Mouse (Mus musculus) cerebellum, postnatal 10 days (tissue): Measurements from ENCODE around the gene Wipi1.
A peak's percentile ranks its signal among the peaks of the same experiment; 100 is the strongest.
"Not testable (repeated sequence)": the region's sequence is repeated elsewhere in the genome, so short reads cannot be mapped to it uniquely, and the experiment has no call there.

Experiments used
- DNase-seq, 2 experiments: peaks; one replicate each; pipeline ENCODE4 v3.0.0; 2021; ENCODE audit warnings: mixed read lengths in 2 of 2

Gene Wipi1

DNA sequence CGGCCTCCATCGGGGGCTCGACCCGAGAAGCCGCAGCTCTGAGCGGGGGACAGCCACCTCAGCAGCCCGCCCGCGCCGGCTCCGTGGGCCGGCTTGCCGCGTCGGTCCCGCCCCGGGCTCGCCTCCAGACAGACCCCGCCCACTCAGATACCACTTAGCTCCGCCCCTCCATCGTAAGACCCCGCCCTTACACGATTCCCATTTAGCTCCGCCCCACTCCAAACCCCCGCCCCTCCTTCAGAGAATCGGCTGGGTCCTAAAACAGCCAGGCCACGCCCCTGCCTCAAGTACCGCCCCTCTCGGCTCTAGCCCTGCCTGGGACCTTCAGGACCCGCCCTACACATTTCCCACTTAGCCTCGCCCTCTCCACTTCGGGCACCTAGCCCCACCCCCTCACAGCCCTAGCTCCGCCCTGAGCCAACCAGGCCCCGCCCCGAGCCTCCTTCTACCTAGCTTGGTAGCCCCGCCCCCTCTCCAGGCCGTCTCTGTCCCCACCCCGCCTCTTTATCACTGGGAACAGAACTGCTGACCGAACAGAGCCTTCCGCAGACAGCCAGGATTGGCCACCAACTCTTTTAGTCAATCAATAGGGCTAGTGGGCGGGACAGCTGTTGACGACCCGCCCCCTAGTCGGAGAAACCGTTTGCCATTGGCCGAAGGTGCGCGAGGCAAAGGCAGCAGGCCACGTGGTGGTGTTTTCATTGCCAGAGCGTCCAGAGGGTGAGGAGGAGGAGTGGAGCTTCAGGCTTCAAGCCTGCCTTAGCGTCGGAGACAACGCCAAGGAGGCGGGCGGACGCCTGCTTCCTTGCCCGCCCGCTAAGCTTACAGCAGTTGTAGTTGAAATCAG lies at the start of gene Wipi1:
TSS of gene Wipi1 (minus strand) at position 665 of the 847 bp plus-strand sequence.
- DNase-seq = peak; percentile 100

GRCm38 (mm10) chr11:109660526-109660925 lies 48.8 kb upstream of the Wipi1 start:
- DNase-seq = not testable (repeated sequence)

GRCm38 (mm10) chr11:109656232-109656631 lies 44.5 kb upstream of the Wipi1 start:
- DNase-seq = no peak

DNA sequence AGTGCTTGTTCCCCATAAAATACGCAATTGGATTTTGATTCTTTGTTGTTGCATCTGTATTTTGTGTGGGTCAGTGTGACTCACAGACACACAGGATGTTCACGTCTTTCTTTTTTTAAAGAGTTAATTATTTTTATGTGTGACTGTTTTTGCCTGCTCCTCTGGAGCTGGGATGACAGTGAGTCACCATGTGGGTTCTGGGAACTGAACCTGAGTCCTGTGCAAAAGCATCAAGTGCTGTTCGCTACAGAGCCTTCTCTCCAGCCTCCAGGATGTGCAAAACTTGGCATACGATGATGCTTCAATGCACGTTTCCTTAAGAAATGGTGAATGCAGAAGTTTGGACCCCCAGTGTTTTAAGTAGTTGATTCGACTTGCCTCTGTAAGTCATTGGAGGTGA lies 42.8 kb upstream of the Wipi1 start:
- no peak for DNase-seq

GRCm38 (mm10) chr11:109653201-109653600 lies 41.4 kb upstream of the Wipi1 start:
- DNase-seq = no peak

- DNase-seq = no peak
These were observed 40.7 kb upstream of the Wipi1 start for GRCm38 (mm10) chr11:109652505-109652904.

DNA sequence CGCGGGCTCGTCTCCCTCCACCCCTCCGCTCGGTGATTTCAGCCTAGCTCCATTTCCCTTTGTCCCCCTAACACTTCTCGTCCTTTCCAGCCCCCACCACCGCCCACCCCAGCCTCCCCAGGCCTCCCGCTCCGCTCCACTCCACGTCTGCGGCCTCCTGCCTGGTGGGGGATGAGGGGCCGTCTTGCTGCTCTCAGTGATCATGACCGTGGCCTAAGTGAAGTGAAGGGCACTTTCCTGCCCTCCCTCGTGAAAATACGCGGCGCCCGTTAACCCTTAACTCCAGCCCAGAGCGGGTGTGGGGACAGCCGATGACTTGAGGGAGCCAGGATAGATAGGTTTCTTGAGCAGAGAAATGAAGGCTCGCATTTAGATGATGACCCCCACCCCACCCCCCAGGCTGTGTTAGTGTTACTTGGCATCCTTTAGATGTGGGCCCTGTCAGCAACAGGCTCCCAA lies 39.8 kb upstream of the Wipi1 start:
- peak; percentile 57 to 61 for DNase-seq

DNA sequence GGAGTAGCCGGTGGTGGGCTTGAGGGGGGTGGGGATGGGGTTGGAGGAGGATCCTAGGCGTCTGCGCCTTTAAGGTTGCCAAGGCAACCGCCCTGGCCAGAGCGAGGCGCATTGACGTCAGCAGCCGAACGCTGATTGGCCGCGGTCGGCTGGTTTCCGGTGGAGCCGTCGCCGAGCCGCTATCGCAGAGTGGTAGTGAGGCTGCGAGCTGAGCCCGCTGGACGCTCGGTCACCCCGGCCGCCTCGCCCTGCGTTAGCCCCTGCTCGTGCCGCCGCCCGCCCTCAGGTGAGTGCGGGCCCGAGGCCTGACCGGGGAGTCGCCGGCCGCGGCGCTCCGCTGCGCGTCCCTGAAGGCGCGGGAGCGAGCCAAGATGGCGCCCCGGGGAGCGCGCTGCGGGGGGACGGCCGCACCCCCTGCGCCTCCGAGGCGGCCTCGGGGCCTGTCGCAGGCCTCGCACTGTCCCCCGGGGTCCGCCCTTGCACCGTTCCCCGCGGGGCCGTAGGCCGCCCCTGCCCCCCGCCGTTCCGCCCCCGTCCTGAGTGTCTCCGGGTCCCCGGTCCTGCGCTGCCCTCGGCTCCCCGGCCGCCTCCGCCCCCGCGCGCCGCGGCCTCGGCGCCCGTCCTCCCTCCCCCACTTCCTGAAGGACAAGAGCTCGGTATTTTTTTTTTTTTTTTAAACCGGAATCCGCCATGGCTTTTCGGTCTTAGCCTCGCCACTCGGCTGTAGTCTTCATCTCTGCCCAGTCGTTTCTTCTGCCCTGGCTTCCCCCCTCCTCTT lies 39.2 kb upstream of the Wipi1 start:
- peak; percentile 97 to 98 for DNase-seq

- DNase-seq = peak; percentile 94 to 95
These were observed 38.4 kb upstream of the Wipi1 start for GRCm38 (mm10) chr11:109649975-109650701.

DNA sequence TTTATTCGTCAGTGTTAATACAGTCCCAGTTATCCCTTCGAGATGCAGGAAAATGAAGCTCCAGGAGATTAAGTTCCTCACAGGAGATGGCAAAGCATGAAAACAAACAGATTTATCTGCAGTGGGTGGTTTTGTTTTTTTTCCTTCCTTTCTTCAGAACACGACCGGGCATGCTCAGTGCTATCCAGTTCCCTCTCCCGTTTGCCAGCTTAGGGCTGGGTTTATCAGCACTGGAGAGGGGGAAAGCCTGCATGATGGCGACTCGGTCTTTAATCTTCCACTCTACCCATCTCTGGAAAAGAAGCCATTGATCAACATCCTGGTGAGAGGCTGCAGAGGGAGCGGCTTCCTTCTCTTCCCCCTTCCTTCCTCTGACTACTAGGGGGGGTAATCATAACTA lies 37.4 kb upstream of the Wipi1 start, which contains the start of gene Prkar1a:
TSS of gene Prkar1a (plus strand) at position 200 of the 400 bp plus-strand sequence.
- DNase-seq = peak; percentile 58 to 63

DNA sequence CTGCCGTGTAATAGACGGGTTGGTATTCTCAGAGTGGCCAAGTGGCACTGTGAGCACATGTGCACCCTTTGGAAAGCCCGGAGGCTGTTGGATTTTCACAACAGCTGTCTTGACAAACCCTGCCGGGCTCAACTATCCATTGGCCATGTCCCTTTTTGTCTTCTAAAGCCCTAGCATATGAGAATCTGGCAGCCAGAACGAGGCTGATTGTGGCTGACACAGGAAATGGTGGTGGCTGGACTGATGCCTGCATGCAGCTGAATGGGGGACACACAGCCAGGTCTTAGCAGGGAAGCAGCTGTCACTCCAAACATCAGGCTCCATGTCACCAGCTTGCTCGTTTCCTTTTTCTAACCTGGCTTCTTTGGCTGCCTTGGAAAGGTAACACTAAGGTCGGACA lies 36.7 kb upstream of the Wipi1 start:
- peak; percentile 86 to 90 for DNase-seq

DNA sequence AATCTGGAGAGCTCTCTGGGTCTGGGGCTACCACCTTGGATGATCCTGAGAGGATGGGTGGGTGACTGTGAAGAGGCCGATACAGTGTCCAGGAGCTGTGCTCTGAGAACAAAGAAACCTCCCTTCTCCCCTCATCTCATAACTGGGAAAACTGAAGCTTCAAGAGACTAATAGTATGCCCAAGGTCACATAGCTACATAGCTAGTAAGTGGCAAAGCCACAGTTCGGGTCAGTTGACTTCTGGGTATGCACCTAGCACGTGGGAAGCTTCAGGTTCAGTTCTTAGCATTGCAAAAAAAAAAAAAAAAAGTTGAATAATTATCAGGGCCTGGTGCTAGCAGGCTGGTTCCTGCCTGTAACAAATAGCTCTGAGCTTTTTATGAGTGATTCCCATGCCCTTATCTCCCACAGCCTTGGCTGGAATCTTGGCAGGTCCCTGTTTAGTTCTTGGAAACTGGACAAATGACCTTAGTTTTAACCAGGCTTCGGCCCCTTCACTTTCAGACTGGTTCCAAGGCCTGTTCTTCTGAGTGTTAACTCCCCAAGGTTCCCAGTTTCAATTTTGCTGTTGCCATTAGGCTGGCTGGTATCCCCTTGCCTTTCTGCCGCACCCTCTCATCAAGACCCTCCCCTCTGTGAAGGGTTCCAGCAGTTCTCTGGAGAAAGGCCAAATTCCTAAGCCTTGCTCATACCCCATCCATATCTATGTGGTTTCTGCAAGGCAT lies 29.9 kb upstream of the Wipi1 start:
- no peak for DNase-seq

DNA sequence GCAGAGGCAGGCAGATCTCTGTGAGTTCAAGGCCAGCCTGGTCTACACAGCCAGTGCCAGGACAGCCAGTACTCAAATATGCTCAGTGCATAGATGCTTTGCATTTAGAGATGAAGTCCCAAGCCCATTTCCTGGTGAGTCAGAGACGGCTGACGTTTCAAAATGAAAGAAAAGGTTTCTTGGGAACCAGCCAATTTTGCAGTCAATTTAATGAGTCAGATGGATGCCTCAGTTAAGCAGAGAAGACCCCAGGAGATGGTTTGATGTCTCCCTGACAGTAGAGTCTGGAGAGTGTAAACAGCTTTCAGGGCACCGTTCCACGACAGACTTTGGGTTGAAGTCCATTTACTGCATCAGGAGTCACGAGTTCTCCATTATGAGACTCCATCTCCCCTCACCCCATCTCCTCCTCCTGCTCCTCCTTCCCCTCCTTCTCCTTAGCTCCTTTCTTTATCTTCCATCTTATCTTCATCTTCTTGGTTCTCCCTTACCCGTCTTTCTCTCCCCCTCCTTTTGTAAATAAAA lies 24.2 kb upstream of the Wipi1 start:
- no peak for DNase-seq

- no peak for DNase-seq
These were observed 23.2 kb upstream of the Wipi1 start for GRCm38 (mm10) chr11:109634928-109635327.

DNA sequence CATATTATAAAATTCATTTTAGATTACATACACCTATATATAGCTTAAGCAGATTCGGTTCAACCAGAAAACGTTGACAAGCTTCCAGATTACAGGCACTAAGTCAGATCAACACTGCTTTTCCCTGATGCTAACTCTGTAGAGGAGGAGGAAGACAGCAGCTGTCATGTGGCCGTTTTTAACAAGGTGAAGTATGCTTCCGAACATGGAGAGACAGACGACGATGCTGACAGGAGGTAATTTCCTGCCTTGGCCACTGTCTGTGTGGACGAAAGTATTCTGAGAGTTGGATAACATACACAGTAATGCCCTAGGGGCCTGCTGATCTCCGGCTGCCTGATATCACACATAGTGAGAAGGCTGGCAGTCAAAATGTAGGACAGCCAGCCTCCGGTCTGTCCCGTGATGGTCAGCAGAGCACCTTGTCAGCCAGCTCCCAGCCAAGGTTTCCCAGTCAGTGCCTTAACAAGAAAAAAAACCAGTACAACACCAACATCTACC lies 17.3 kb upstream of the Wipi1 start:
- DNase-seq = peak; percentile 46 to 54

- DNase-seq = no peak
These were observed 16.3 kb upstream of the Wipi1 start for GRCm38 (mm10) chr11:109628099-109628498.

DNA sequence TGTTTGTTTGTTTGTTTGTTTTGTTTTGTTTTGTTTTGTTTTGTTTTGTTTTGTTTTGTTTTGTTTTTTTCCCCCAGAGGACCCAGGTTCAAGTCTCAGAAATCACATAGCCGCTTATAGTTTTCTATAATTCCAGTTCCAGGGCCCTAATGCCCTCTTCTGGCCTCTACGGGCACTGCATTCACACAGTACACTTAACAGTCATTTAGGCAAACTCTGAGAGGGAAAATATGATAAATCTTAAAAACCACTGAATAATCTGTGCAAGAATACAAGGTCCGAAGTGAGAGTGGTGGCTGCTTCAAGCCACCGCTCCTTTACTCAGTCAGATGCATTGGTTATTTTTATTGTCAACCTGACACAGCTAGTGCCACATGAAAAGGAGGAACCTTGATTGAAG lies 15.9 kb upstream of the Wipi1 start:
- DNase-seq = peak; percentile 37 to 48

- DNase-seq = no peak
These were observed 11.5 kb upstream of the Wipi1 start for GRCm38 (mm10) chr11:109623238-109623637.

DNA sequence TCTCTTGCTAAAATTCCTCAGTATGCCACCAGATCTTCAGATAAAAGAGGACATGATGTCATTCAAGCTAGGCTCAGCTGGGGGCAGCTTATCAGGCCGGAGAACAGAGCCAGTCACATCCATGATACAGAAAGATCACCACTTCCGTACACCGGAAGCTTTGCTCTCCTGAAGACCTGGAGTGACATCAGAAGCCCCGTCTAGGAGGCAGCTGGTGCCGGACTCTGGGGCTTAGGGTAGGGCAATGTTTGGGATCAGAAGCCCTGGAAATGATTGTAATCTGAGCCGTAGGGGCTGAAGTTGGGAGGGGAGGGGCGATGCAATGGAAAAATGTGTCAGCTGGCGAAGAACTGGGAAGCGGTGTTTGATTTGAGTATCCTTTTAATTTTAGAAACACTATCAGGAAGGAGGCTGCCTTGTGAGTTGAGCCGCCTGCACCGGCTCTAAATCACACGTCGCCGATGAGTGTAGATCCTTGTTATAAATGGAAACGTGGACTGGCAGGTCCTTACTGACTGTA lies 10.8 kb upstream of the Wipi1 start:
- DNase-seq = peak in 1 of 2 experiments; percentile 26

DNA sequence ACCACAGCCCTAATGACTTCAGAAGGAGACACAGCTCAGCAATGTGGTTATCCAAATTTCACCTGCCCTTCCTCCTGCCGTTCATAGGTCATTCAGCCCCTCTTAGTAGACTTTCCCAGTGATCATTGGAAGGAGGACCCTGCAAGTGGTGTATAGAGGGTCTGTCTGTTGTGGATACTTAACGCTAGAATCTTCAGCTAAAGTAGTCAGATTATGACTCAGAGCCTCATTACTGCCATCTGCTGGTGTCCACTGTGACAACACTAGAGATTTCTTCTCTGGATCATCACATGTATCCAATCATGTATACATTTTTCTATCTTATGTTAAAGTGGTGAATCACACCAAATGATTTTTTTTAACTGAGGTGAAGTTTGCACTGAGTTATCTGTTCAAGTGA lies 9.4 kb upstream of the Wipi1 start:
- DNase-seq = peak; percentile 81 to 87

GRCm38 (mm10) chr11:109620356-109620755 lies 8.6 kb upstream of the Wipi1 start:
- DNase-seq = no peak

GRCm38 (mm10) chr11:109619055-109619454 lies 7.3 kb upstream of the Wipi1 start:
- peak; percentile 73 to 77 for DNase-seq
